Mouse (Mus musculus) frontal cortex, postnatal 36 days (tissue): Measurements from ENCODE around the gene Gm16223.
A peak's percentile ranks its signal among the peaks of the same experiment; 100 is the strongest.

Experiments
- DNase-seq, 2 experiments: peaks; one replicate each; pipeline ENCODE4 v3.0.0; 2022; ENCODE audit warnings: low spot score in 2 of 2

Gm16223 gene

DNA sequence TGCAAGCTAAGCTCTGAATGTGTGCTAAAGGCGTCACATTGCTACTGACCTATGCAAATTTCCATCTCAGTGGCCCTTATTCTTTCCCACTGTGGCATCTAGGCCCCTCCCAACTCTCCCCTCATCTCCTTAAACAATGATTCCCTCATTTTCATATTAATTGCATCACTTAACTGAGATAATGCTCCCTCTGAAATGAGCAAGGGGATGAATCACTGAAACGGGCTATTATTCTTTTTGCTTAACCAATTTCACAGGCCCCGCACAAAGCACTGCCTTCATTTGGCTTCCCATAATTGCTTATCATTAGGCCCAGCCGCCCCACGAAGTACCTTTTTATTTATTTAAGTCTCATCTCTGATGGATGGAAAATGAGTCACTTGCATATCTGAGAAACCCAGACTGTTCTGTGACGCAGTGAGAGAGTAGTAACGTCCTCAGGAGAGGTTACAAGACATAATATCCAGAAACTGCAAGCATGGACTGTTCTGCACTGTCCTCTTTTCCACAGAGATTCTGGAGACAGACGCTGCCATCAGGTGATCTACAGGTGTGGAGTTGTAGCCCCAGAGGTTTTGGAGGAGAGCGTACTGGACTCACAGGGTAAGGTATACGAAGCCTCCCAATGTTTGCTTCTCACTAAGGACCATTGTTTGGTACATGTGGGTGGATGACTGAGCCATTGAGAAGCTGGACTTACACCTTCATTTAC is at the start of gene Gm16223:
TSS of gene Gm16223 (plus strand) at position 485 of the 712 bp plus-strand sequence.
- no peak for DNase-seq

- peak in 1 of 2 experiments; percentile 3 for DNase-seq
These were observed 45.7 kb upstream of the Gm16223 start for GRCm38 (mm10) chr5:42022029-42022428.

GRCm38 (mm10) chr5:42023521-42023920 is 44.2 kb upstream of the Gm16223 start:
- DNase-seq, result no peak

- peak in 1 of 2 experiments; percentile 1 for DNase-seq
These were observed 31.2 kb upstream of the Gm16223 start for GRCm38 (mm10) chr5:42036388-42037082.

GRCm38 (mm10) chr5:42054636-42055035 is 13.1 kb upstream of the Gm16223 start:
- no peak for DNase-seq

DNA sequence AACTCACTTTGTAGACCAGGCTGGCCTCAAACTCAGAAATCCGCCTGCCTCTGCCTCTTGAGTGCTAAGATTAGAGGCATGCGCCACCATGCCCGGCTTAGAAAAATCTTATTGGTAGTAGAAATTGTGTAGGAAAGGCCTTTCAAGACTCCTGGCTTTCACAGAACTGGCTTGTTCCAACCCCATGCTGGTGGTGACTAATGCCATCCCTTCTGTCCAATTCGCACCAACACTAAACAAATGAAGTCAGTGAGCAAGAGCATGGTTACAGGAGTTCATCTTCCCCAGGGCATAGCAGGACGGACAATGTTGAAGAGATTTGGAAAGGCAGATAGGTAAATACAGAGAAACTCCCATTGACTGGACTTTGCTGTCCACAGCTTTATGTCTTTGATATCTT is 12.6 kb upstream of the Gm16223 start:
- DNase-seq, result no peak

- DNase-seq, result no peak
These were observed 2.7 kb upstream of the Gm16223 start for GRCm38 (mm10) chr5:42065090-42065489.

DNA sequence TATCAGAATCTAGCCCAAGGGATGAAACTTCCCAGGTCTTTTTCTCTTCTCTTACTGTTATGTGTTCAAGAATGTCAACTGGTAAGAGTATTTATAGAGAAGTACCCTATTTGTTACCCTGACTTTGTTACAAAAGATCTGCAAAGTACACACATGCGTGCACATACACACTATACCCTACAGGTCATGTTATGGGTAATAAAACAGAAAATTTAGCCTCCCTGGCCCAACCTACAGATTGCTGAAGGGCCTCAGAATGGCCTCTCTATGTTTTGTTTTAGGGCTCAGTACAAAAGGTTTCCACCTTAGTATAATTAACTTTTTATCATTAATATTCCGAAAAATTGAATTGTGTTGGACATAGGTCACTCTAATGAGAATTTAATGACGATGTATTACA is 685 bp upstream of the Gm16223 start:
- no peak for DNase-seq

- DNase-seq, result no peak
These were observed 424 bp downstream of the Gm16223 start for GRCm38 (mm10) chr5:42068188-42068579.

- DNase-seq, result no peak
These were observed 49.0 kb downstream of the Gm16223 start for GRCm38 (mm10) chr5:42116586-42117346.

- no peak for DNase-seq
These were observed 57.8 kb downstream of the Gm16223 start for GRCm38 (mm10) chr5:42125562-42125961.

DNA sequence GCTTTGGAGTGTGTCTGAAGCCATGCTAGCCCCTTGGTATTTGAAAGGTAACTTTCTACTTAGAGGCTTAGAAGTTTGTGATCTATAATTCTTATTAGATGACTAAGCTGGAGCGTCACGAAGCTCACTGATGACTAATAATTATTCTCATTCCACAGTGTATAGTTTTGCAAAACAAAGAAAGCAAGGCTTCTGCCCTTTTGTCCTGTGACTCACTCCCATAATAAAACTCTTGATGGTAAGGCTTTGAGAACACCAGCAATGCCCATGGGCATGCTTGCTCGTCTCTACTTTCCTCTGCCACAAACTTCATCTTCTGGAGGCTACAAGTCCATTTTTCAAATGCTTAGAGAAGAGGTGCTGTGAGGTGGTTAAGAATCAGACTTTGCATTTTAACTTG is 87.9 kb downstream of the Gm16223 start:
- DNase-seq, result no peak

GRCm38 (mm10) chr5:42164731-42165130 is 97.0 kb downstream of the Gm16223 start:
- DNase-seq, result no peak

GRCm38 (mm10) chr5:42166311-42166710 is 98.6 kb downstream of the Gm16223 start:
- no peak for DNase-seq

DNA sequence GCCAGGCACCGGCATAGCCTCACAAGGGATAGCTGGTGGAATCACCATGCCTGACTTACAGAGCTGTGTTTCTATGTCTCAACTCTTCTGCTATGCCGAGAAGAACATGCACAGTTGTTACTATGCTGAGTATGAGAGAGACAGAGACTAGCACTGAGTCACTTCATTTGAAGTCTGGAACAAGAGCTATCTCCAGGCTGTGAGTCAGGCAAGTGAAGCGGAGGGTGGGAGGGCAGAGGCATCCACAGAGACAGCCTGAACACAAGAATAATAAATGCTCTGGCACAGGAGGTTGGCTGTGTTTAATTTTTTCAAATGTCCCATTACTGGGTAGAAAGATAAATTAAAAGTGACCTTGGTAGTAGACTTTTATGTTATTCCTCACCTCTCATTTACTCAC is 100.3 kb downstream of the Gm16223 start:
- peak; percentile 45 to 51 for DNase-seq

DNA sequence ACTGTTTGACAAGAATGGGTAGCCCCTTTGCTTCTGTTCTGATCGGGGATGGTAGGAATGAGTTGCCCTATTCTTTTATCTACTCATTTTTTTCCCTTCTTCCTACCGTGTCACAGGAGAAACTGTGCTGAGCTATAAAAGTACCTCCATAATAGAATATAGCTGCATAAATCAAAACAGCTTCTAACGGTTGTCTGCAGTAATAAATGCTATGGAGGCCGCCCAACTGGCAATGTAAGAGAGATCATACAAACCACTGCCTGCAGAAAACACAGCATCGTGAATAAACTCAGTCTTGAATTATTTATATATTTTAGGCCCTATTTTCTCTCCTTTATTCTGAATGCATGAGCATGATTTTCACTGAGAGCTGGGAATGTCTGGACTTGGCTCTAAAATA is 101.0 kb downstream of the Gm16223 start:
- peak in 1 of 2 experiments; percentile 17 for DNase-seq

GRCm38 (mm10) chr5:42174109-42174508 is 106.3 kb downstream of the Gm16223 start:
- DNase-seq, result peak in 1 of 2 experiments; percentile 47

DNA sequence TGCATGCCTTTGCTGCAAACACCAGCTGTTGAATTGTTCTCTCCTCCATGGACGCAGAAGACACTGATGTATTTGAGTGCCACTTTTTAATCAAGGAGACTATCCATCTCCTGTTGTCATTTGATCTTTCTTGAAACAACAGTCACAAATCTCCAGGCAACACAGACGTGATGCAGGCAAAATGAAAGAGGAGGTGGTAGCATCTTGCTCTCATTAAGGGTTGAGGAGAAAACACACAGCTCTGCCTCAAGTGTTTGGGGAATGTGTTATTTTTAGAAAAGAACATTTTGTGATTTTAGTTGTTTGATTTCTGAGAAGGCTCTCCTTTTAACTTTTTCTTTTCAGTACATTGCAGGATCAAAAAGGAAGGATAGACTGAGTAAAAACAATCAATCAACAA is 107.7 kb downstream of the Gm16223 start:
- peak in 1 of 2 experiments; percentile 7 for DNase-seq

GRCm38 (mm10) chr5:42198493-42198892 is 130.7 kb downstream of the Gm16223 start:
- no peak for DNase-seq

- DNase-seq, result no peak
These were observed 139.8 kb downstream of the Gm16223 start for GRCm38 (mm10) chr5:42207456-42208122.

GRCm38 (mm10) chr5:42211554-42212338 is 144.0 kb downstream of the Gm16223 start:
- no peak for DNase-seq
